Mouse (Mus musculus) thymus, postnatal 10 days (tissue): ENCODE data around the gene Ranbp2.
A peak's percentile ranks its signal among the peaks of the same experiment; 100 is the strongest.
"Not testable (repeated sequence)": the region's sequence is repeated elsewhere in the genome, so short reads cannot be mapped to it uniquely, and the experiment has no call there.

Experiments
- DNase-seq, 2 experiments: peaks; one replicate each; pipeline ENCODE4 v3.0.0; 2021; ENCODE audit warnings: low spot score in 2 of 2

Ranbp2 gene

GRCm38 (mm10) chr10:58496732-58497131, 50.0 kb downstream of the Ranbp2 start:
- no peak for DNase-seq

- DNase-seq, result peak; percentile 90 to 91
Measured at GRCm38 (mm10) chr10:58497320-58498284, 50.9 kb downstream of the Ranbp2 start, which contains the start of gene Ccdc138. Ccdc138 (plus strand) TSS chr10:58497948.

DNA sequence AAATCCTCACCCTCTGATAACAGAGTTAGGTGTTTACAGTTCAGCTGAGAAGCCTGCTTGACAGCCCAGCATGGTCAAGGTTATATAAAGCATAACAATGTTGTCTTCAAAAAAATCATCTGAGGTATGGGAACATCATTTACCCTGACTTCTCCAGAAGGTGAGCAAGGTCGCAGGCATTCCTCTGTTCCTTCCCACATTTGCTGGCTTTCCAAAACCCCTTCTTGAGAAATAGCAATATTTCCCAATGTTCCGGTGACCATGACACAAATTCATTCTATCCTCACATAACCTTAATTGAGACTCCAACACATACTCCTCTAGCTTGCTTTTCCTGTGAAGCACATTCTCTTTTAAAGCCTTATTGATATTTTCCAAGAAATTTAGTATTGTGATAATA, 51.8 kb downstream of the Ranbp2 start:
- no peak for DNase-seq

DNA sequence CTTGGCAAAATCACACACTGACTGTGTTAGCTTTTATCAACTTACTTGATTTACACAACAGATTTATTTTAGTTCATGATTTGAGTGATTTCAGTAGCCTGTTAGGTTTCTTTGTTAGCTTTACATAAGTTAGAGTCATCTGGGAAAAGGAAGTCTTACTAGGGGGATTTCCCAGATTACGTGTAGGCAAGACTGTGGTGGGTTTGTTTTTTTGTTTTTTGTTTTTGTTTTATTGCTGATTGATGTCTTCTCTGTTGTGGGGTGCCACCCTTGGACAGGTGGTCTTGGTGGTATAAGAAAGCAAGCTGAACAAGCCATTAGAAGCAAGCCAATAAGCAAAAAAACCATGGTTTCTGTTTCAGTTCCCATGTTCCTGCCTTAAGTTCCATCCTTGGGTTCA, 82.6 kb downstream of the Ranbp2 start:
- no peak for DNase-seq

- no peak for DNase-seq
Measured at GRCm38 (mm10) chr10:58530896-58531790, 84.4 kb downstream of the Ranbp2 start.

DNA sequence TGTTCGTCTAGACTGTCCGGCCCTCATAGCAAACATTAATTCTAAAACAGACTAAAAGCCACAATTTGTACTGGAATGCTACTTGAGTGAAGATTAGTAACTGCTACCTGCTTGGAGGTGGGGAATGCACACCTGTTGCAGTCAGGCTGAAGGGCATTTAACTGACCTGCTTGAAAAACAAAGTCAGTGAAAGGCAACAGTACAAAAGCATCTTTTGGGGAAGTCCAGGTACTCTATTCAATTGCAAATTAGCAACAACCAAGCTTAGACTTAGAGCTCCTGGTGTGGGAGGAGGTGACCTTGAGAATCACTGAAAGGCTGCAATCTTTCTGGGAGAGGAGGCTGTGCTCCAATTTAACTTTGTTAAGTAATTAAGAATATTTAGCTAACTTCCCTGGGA, 85.5 kb downstream of the Ranbp2 start:
- DNase-seq, result no peak

GRCm38 (mm10) chr10:58536276-58536675, 89.6 kb downstream of the Ranbp2 start:
- not testable (repeated sequence) for DNase-seq

GRCm38 (mm10) chr10:58540613-58541012, 93.9 kb downstream of the Ranbp2 start:
- DNase-seq, result no peak
